Mouse (Mus musculus) layer of hippocampus, adult 9-10 months (tissue): ENCODE measurements around the gene Pin1.

Experiments
- DNase-seq: peaks from one replicate; pipeline ENCODE4 v3.0.0; 2022; ENCODE audit warnings: low spot score

Gene Pin1

DNA sequence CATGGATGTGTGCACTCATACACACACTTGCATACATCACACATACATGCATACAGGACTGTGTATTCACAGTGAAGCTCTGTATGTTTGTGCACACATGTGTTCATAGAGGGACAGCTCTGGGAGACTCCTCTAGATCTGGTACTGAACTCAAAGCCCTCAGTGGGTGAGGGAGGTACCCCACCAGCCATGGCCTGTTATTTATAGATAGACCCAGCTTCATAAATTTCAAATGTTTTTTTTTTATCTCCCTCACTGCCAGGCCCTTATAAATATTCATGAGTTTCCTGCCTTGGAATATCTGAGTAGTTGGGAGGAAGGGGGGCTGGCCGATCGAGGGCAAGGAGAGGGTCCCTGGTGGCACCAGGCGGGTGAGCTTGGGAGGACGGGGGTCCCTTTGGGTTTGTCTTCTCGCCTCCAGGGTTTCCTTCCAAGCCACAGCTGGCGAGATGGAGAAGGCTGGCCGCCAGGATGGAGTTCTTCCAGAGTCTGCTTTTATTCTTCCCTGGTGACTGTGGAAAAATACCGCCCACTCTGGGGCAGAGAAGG is 52.0 kb downstream of the Pin1 start:
- DNase-seq: no peak

- no peak for DNase-seq
Measured at GRCm38 (mm10) chr9:20705420-20705819, 53.5 kb downstream of the Pin1 start.

DNA sequence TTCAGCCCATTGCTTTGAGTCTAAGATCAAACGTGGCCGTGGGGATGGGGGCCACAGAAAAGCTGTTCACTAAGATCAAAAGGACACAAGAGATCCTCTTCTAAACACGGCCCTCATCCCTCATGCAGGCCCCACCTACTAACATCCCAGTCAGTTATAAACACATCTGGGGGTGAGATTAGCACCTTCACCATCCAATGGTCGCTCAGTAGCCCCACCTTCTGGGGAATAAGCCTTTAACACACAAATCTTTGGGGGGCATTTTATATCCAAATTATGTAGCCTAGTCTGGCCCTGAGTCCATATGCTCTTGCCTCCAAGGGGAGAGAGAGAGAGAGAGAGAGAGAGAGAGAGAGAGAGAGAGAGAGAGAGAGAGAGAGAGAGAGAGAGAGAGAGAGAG is 54.1 kb downstream of the Pin1 start:
- DNase-seq: no peak

GRCm38 (mm10) chr9:20710471-20710870 is 58.6 kb downstream of the Pin1 start:
- no peak for DNase-seq

DNA sequence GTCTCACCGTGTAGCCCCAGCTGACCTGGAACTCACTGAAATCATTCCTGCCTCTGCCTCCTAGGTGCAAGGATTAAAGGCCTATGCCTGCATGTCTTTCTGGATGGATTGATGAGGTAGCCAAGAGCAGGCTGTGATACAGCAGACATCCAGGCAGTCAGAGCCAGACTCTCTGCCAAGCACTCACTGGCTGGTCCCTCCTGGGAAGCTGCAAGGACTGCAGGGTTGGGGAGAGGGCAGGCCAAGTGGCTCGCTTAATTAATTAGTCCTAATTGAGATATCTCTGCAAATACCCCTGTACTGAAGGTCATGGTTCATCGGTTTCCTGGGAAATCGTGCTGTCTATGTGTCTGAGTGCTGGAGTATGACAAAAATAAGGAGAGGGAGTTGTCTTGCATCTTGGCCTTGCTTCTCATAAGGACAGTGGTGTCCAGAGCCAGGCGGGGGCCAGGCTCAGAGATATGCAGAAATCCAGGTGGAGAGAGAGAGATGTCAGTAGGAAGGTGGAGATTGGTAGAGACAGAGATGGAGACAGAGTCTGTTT is 61.1 kb downstream of the Pin1 start:
- no peak for DNase-seq

DNA sequence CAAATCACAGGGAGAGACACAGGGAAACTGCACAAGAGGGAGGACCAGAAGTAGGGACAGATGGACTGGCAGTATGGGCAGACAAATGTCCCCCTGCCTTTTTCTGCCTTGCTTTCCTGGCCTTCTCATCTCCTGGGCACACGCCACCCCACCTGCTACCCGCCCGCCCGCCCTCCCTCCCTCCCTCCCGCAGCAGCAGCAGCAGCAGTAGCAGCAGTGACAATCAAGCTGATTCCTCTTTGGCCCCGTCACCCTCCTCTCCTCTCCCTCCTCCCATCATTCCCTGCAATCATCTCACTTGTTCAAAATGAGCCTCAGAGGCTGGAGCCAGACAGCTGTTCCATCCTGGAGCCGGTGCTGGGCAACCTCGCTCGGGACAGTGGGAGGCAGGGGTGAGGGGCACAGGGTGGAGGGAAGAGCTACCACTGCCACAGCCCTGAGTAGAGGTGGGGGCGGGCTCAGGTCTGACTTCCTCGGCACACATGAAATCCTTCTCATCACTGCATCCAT is 61.6 kb downstream of the Pin1 start:
- DNase-seq: no peak

DNA sequence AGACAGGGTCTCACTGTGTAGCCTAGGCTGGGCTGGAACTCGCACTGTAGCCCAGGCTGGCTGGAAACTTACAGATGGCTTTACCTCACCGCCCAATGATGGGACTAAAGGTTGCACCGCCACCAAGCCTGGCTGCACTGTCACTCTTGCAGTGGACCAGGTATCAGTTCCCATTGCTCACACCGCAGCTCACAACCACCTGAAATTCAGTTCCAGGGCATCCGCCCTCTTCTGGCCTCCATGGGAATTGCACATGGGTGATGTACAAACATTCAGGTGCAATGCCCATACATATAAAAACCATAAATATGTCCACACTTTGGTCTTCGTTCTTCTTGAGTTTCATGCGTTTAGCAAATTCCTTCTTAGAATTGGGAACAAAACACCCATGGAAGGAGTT is 63.4 kb downstream of the Pin1 start:
- DNase-seq: no peak
